Mouse (Mus musculus): ENCODE results near the gene Carns1. TPM values are rescaled to one million over a fixed set of nuclear protein-coding genes. Genes with fewer than 3 reads are reported as not detected.

Gene Carns1
- polyA plus RNA-seq, 1 experiment from 2014 or later, result 2.6 TPM

GRCm38 (mm10) chr19:4118350-4118749, 56.9 kb downstream of the Carns1 start:
- DNase-seq (ENCODE audit: low spot score) (no peak), ATAC-seq (no peak)
- Histone ChIP-seq H3K9me3 (ENCODE audit: low read length) (no peaks in the 10 kb centered on the region), H3K36me3 (ENCODE audit: insufficient read depth, low read length) (peaks cover 15% of the 10 kb centered on the region; the same call in 1 of the 2 replicates), H3K9ac (replicated peaks; ENCODE audit: low read depth) (no peak overlapping the region), H3K27ac (ENCODE audit: low read length) (no peak overlapping the region), H3K4me2 (replicated peaks; ENCODE audit: low read depth, low read length) (no peak overlapping the region), H3K27me3 (replicated peaks; ENCODE audit: insufficient read depth, low read length) (no peaks in the 10 kb centered on the region), H3K4me1 (ENCODE audit: insufficient read depth, low read depth, low read length) (peaks cover 6% of the 10 kb centered on the region; the same call in 1 of the 2 replicates), H3K4me3 (ENCODE audit: low read depth, low read length) (no peak overlapping the region)
- no peak for TF ChIP-seq CTCF (IDR thresholded peaks at IDR 0.05)
- no peak for TF ChIP-seq EP300 (IDR thresholded peaks at IDR 0.05)
- WGBS, result 92% methylated on average over 2 of the region's 2 CpGs

DNA sequence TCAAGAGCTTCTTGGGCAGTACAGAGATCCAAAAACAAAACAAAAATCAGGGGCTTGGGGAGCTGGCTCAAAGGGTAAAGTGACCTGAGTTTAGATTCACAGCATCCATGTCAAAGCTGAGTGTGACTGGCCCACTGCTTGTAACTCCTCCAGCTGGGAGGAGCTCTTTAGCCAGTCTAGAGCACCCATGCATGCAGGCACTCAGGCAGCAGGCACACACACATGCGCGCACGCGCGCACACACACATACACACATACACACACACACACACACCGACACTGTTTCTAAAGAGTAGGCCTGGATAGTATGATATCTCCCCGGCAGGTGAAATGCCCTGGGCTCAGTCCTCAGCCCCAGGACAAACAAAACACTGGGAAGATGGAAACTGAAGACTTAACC, 58.3 kb downstream of the Carns1 start:
- peaks cover 7% of the 10 kb centered on the region; the same call in 1 of the 2 replicates for H3K4me1 ChIP-seq (ENCODE audit: insufficient read depth, low read depth, low read length)
- H3K27me3 ChIP-seq (replicated peaks; ENCODE audit: insufficient read depth, low read length), result no peaks in the 10 kb centered on the region
- WGBS, result 96% methylated on average over 7 of the region's 7 CpGs
- H3K27ac ChIP-seq (ENCODE audit: low read length), result no peak overlapping the region
- H3K4me3 ChIP-seq (ENCODE audit: low read depth, low read length), result no peak overlapping the region
- TF ChIP-seq CTCF (IDR thresholded peaks at IDR 0.05), result no peak
- no peak for TF ChIP-seq EP300 (IDR thresholded peaks at IDR 0.05)
- no peaks in the 10 kb centered on the region for H3K9me3 ChIP-seq (ENCODE audit: low read length)
- no peak overlapping the region for H3K9ac ChIP-seq (replicated peaks; ENCODE audit: low read depth)
- peaks cover 16% of the 10 kb centered on the region; the same call in 1 of the 2 replicates for H3K36me3 ChIP-seq (ENCODE audit: insufficient read depth, low read length)
- ATAC-seq (no peak), DNase-seq (ENCODE audit: low spot score) (no peak)
- no peak overlapping the region for H3K4me2 ChIP-seq (replicated peaks; ENCODE audit: low read depth, low read length)

GRCm38 (mm10) chr19:4115816-4116215, 59.5 kb downstream of the Carns1 start:
- peaks cover 20% of the 10 kb centered on the region; the same call in 1 of the 2 replicates for H3K36me3 ChIP-seq (ENCODE audit: insufficient read depth, low read length)
- no peak overlapping the region for H3K4me3 ChIP-seq (ENCODE audit: low read depth, low read length)
- no peaks in the 10 kb centered on the region for H3K9me3 ChIP-seq (ENCODE audit: low read length)
- H3K9ac ChIP-seq (replicated peaks; ENCODE audit: low read depth), result no peak overlapping the region
- peaks cover 7% of the 10 kb centered on the region; the same call in 1 of the 2 replicates for H3K4me1 ChIP-seq (ENCODE audit: insufficient read depth, low read depth, low read length)
- ATAC-seq (no peak), DNase-seq (ENCODE audit: low spot score) (no peak)
- H3K4me2 ChIP-seq (replicated peaks; ENCODE audit: low read depth, low read length), result no peak overlapping the region
- no peaks in the 10 kb centered on the region for H3K27me3 ChIP-seq (replicated peaks; ENCODE audit: insufficient read depth, low read length)
- TF ChIP-seq EP300 (IDR thresholded peaks at IDR 0.05) (no peak), CTCF (IDR thresholded peaks at IDR 0.05) (no peak)
- WGBS, result 86% methylated on average over 11 of the region's 11 CpGs
- no peak overlapping the region for H3K27ac ChIP-seq (ENCODE audit: low read length)

GRCm38 (mm10) chr19:4115144-4115543, 60.1 kb downstream of the Carns1 start:
- Histone ChIP-seq H3K4me3 (ENCODE audit: low read depth, low read length) (no peak overlapping the region), H3K9me3 (ENCODE audit: low read length) (no peaks in the 10 kb centered on the region), H3K9ac (replicated peaks; ENCODE audit: low read depth) (no peak overlapping the region), H3K4me1 (ENCODE audit: insufficient read depth, low read depth, low read length) (0 out of 2 replicates have a peak, but pooled peaks cover 2% of the 10 kb centered on the region), H3K36me3 (ENCODE audit: insufficient read depth, low read length) (peaks cover 20% of the 10 kb centered on the region; the same call in 1 of the 2 replicates), H3K4me2 (replicated peaks; ENCODE audit: low read depth, low read length) (no peak overlapping the region), H3K27me3 (replicated peaks; ENCODE audit: insufficient read depth, low read length) (no peaks in the 10 kb centered on the region), H3K27ac (ENCODE audit: low read length) (no peak overlapping the region)
- ATAC-seq, result no peak
- DNase-seq (ENCODE audit: low spot score), result no peak
- 93% methylated on average over 10 of the region's 10 CpGs for WGBS
- no peak for TF ChIP-seq CTCF (IDR thresholded peaks at IDR 0.05)
- no peak for TF ChIP-seq EP300 (IDR thresholded peaks at IDR 0.05)

DNA sequence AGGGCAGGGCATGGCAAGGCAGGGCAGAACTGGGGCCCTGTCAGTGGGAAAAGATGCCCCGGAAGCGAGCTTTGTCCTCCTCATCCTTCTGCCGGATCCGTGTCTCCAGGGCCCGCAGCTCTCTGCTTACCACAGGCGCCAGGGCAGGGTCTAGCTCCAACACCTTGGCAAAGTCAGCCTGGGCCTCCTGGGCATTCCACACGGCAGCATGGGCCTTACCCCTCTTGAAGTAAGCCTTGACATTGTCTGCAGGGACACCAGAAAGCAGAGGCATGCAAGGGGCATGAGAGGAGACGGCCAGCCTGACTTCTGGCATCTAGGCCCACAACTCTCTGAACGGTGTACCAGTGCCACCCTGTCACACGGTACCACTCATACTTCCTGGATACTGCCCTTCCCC, 60.7 kb downstream of the Carns1 start:
- peaks cover 20% of the 10 kb centered on the region; the same call in 1 of the 2 replicates for H3K36me3 ChIP-seq (ENCODE audit: insufficient read depth, low read length)
- DNase-seq (ENCODE audit: low spot score), result no peak
- no peaks in the 10 kb centered on the region for H3K27me3 ChIP-seq (replicated peaks; ENCODE audit: insufficient read depth, low read length)
- no peak overlapping the region for H3K4me2 ChIP-seq (replicated peaks; ENCODE audit: low read depth, low read length)
- H3K4me1 ChIP-seq (ENCODE audit: insufficient read depth, low read depth, low read length), result 0 out of 2 replicates have a peak, but pooled peaks cover 2% of the 10 kb centered on the region
- no peak overlapping the region for H3K4me3 ChIP-seq (ENCODE audit: low read depth, low read length)
- no peak overlapping the region for H3K27ac ChIP-seq (ENCODE audit: low read length)
- no peak for ATAC-seq
- TF ChIP-seq CTCF (IDR thresholded peaks at IDR 0.05) (no peak), EP300 (IDR thresholded peaks at IDR 0.05) (no peak)
- no peaks in the 10 kb centered on the region for H3K9me3 ChIP-seq (ENCODE audit: low read length)
- no peak overlapping the region for H3K9ac ChIP-seq (replicated peaks; ENCODE audit: low read depth)
- 86% methylated on average over 10 of the region's 10 CpGs for WGBS

Small RNA genes lying within 50 kb of the gene (microRNA-seq; reads per million reads assigned to microRNA genes)
- gene Gm26115, result not detected

Other genes with a start within 250 kb of the Carns1 start
- 33.2 and 38.3 TPM in 2 replicates for gene Aldh3b1, start 245.7 kb downstream of the Carns1 start, polyA plus RNA-seq (2015; fragmentation: Nextera tagmentation; extraction: Ambion mirVana)
- gene Unc93b1, start 240.3 kb downstream of the Carns1 start, polyA plus RNA-seq (2015; fragmentation: Nextera tagmentation; extraction: Ambion mirVana), result 40.0 and 45.5 TPM in 2 replicates
- 0.04 and 0.06 TPM in 2 replicates for gene Aldh3b3, start 216.8 kb downstream of the Carns1 start, polyA plus RNA-seq (2015; fragmentation: Nextera tagmentation; extraction: Ambion mirVana)
- gene Aldh3b2, start 203.2 kb downstream of the Carns1 start, polyA plus RNA-seq (2015; fragmentation: Nextera tagmentation; extraction: Ambion mirVana), result 0.47 and 0.71 TPM in 2 replicates
- gene Acy3, start 188.9 kb downstream of the Carns1 start, polyA plus RNA-seq (2015; fragmentation: Nextera tagmentation; extraction: Ambion mirVana), result 14.9 and 15.7 TPM in 2 replicates
- gene Tbx10, start 182.7 kb downstream of the Carns1 start, polyA plus RNA-seq (2015; fragmentation: Nextera tagmentation; extraction: Ambion mirVana), result not detected in 2 replicates
- 27.0 and 28.5 TPM in 2 replicates for gene Nudt8, start 174.9 kb downstream of the Carns1 start, polyA plus RNA-seq (2015; fragmentation: Nextera tagmentation; extraction: Ambion mirVana)
- gene Gm49405, start 174.9 kb downstream of the Carns1 start, polyA plus RNA-seq (2015; fragmentation: Nextera tagmentation; extraction: Ambion mirVana), result 1.1 TPM in 2 replicates
- gene Doc2g, start 172.2 kb downstream of the Carns1 start, polyA plus RNA-seq (2015; fragmentation: Nextera tagmentation; extraction: Ambion mirVana), result 1.9 and 2.0 TPM in 2 replicates
- gene Ndufv1, start 162.7 kb downstream of the Carns1 start, polyA plus RNA-seq (2015; fragmentation: Nextera tagmentation; extraction: Ambion mirVana), result 130 and 152 TPM in 2 replicates
- 273 and 288 TPM in 2 replicates for gene Gstp1, start 137.5 kb downstream of the Carns1 start, polyA plus RNA-seq (2015; fragmentation: Nextera tagmentation; extraction: Ambion mirVana)
- gene Gstp2, start 129.5 kb downstream of the Carns1 start, polyA plus RNA-seq (2015; fragmentation: Nextera tagmentation; extraction: Ambion mirVana), result 6.3 and 7.3 TPM in 2 replicates
- 6.5 and 6.9 TPM in 2 replicates for gene Gstp3, start 115.9 kb downstream of the Carns1 start, polyA plus RNA-seq (2015; fragmentation: Nextera tagmentation; extraction: Ambion mirVana)
- not detected in 2 replicates for gene Cabp2, start 93.9 kb downstream of the Carns1 start, polyA plus RNA-seq (2015; fragmentation: Nextera tagmentation; extraction: Ambion mirVana)
- gene Cdk2ap2, start 78.3 kb downstream of the Carns1 start, polyA plus RNA-seq (2015; fragmentation: Nextera tagmentation; extraction: Ambion mirVana), result 154 and 164 TPM in 2 replicates
- 17.0 and 18.9 TPM in 2 replicates for gene Pitpnm1, start 75.5 kb downstream of the Carns1 start, polyA plus RNA-seq (2015; fragmentation: Nextera tagmentation; extraction: Ambion mirVana)
- gene Aip, start 49.6 kb downstream of the Carns1 start, polyA plus RNA-seq (2015; fragmentation: Nextera tagmentation; extraction: Ambion mirVana), result 78.5 and 82.1 TPM in 2 replicates
- gene Gpr152, start 35.7 kb downstream of the Carns1 start, polyA plus RNA-seq (2015; fragmentation: Nextera tagmentation; extraction: Ambion mirVana), result not detected in 2 replicates
- 0.08 and 0.10 TPM in 2 replicates for gene Cabp4, start 31.4 kb downstream of the Carns1 start, polyA plus RNA-seq (2015; fragmentation: Nextera tagmentation; extraction: Ambion mirVana)
- 183 and 192 TPM in 2 replicates for gene Coro1b, start 26.9 kb downstream of the Carns1 start, polyA plus RNA-seq (2015; fragmentation: Nextera tagmentation; extraction: Ambion mirVana)
- 3.4 and 3.7 TPM in 2 replicates for gene Ptprcap, start 21.9 kb downstream of the Carns1 start, polyA plus RNA-seq (2015; fragmentation: Nextera tagmentation; extraction: Ambion mirVana)
- gene Rps6kb2, start 12.1 kb downstream of the Carns1 start, polyA plus RNA-seq (2015; fragmentation: Nextera tagmentation; extraction: Ambion mirVana), result 28.4 and 35.1 TPM in 2 replicates
- gene Tbc1d10c, start 15.8 kb upstream of the Carns1 start, polyA plus RNA-seq (2015; fragmentation: Nextera tagmentation; extraction: Ambion mirVana), result 3.9 and 4.5 TPM in 2 replicates
- 619 and 631 TPM in 2 replicates for gene Ppp1ca, start 16.6 kb upstream of the Carns1 start, polyA plus RNA-seq (2015; fragmentation: Nextera tagmentation; extraction: Ambion mirVana)
- 14.1 and 14.3 TPM in 2 replicates for gene Rad9a, start 26.2 kb upstream of the Carns1 start, polyA plus RNA-seq (2015; fragmentation: Nextera tagmentation; extraction: Ambion mirVana)
- gene Clcf1, start 38.8 kb upstream of the Carns1 start, polyA plus RNA-seq (2015; fragmentation: Nextera tagmentation; extraction: Ambion mirVana), result 7.6 and 8.0 TPM in 2 replicates
- gene AC109138.7, start 38.9 kb upstream of the Carns1 start, polyA plus RNA-seq (2015; fragmentation: Nextera tagmentation; extraction: Ambion mirVana), result not detected in 2 replicates
- 58.6 and 63.6 TPM in 2 replicates for gene Pold4, start 56.4 kb upstream of the Carns1 start, polyA plus RNA-seq (2015; fragmentation: Nextera tagmentation; extraction: Ambion mirVana)
- gene Ssh3, start 93.7 kb upstream of the Carns1 start, polyA plus RNA-seq (2015; fragmentation: Nextera tagmentation; extraction: Ambion mirVana), result 22.7 and 24.4 TPM in 2 replicates
- gene Ankrd13d, start 107.7 kb upstream of the Carns1 start, polyA plus RNA-seq (2015; fragmentation: Nextera tagmentation; extraction: Ambion mirVana), result 2.0 and 2.6 TPM in 2 replicates
- 13.9 and 14.0 TPM in 2 replicates for gene Grk2, start 130.7 kb upstream of the Carns1 start, polyA plus RNA-seq (2015; fragmentation: Nextera tagmentation; extraction: Ambion mirVana)
- 16.5 and 18.5 TPM in 2 replicates for gene Kdm2a, start 222.8 kb upstream of the Carns1 start, polyA plus RNA-seq (2015; fragmentation: Nextera tagmentation; extraction: Ambion mirVana)